Mouse (Mus musculus) thymus, adult 18-20 months (tissue): Measurements from ENCODE around the gene Cd27.
"Not testable (repeated sequence)": the region's sequence is repeated elsewhere in the genome, so short reads cannot be mapped to it uniquely, and the experiment has no call there.

Source experiments
- DNase-seq, 2 experiments: peaks; one replicate each; pipeline ENCODE4 v3.0.0; 2022; ENCODE audit warnings: mixed read lengths in 2 of 2

Gene Cd27

GRCm38 (mm10) chr6:125236782-125237181 lies at the start of gene Cd27:
Cd27 (minus strand) TSS chr6:125237010.
- DNase-seq, result peak; percentile 69 to 84

GRCm38 (mm10) chr6:125285890-125286289 lies 49.1 kb upstream of the Cd27 start, which contains the start of gene Tuba3a:
Tuba3a (minus strand) TSS chr6:125286042.
- no peak for DNase-seq

- DNase-seq, result no peak
Measured at GRCm38 (mm10) chr6:125284751-125285150, 47.9 kb upstream of the Cd27 start.

- no peak for DNase-seq
Measured at GRCm38 (mm10) chr6:125284250-125284649, 47.4 kb upstream of the Cd27 start.

GRCm38 (mm10) chr6:125282721-125283120 lies 45.9 kb upstream of the Cd27 start:
- DNase-seq, result not testable (repeated sequence)

GRCm38 (mm10) chr6:125279729-125280128 lies 42.9 kb upstream of the Cd27 start:
- DNase-seq, result no peak

- DNase-seq, result no peak
Measured at GRCm38 (mm10) chr6:125274841-125275563, 38.2 kb upstream of the Cd27 start.

- no peak for DNase-seq
Measured at GRCm38 (mm10) chr6:125272228-125272785, 35.5 kb upstream of the Cd27 start.

GRCm38 (mm10) chr6:125271455-125272227 lies 34.8 kb upstream of the Cd27 start:
- DNase-seq, result peak; percentile 67 to 75

GRCm38 (mm10) chr6:125268799-125269198 lies 32.0 kb upstream of the Cd27 start:
- DNase-seq, result no peak

- DNase-seq, result no peak
Measured at GRCm38 (mm10) chr6:125267469-125267868, 30.7 kb upstream of the Cd27 start.

GRCm38 (mm10) chr6:125266600-125266999 lies 29.8 kb upstream of the Cd27 start:
- DNase-seq, result not testable (repeated sequence)

GRCm38 (mm10) chr6:125266091-125266490 lies 29.3 kb upstream of the Cd27 start:
- no peak for DNase-seq

- peak; percentile 79 to 89 for DNase-seq
Measured at GRCm38 (mm10) chr6:125265239-125265638, 28.4 kb upstream of the Cd27 start.

- no peak for DNase-seq
Measured at GRCm38 (mm10) chr6:125264219-125264618, 27.4 kb upstream of the Cd27 start.

GRCm38 (mm10) chr6:125260006-125260555 lies 23.3 kb upstream of the Cd27 start:
- DNase-seq, result no peak

GRCm38 (mm10) chr6:125256222-125256966 lies 19.6 kb upstream of the Cd27 start:
- no peak for DNase-seq

GRCm38 (mm10) chr6:125255516-125256044 lies 18.8 kb upstream of the Cd27 start:
- DNase-seq, result no peak

- no peak for DNase-seq
Measured at GRCm38 (mm10) chr6:125253863-125254715, 17.3 kb upstream of the Cd27 start.

- DNase-seq, result no peak
Measured at GRCm38 (mm10) chr6:125252711-125253110, 15.9 kb upstream of the Cd27 start.

GRCm38 (mm10) chr6:125252285-125252684 lies 15.5 kb upstream of the Cd27 start:
- no peak for DNase-seq
